Mouse (Mus musculus) gastrocnemius, postnatal 25 days (tissue): Measurements from ENCODE around the gene Ugt1a9. TPM values are rescaled to one million over a fixed set of nuclear protein-coding genes. Genes with fewer than 3 reads are reported as not detected.
"Not testable (repeated sequence)": the region's sequence is repeated elsewhere in the genome, so short reads cannot be mapped to it uniquely, and the experiment has no call there.

ENCODE experiments used
- DNase-seq: peaks from one replicate; pipeline ENCODE4 v3.0.0; 2022
- long read RNA-seq, 2 experiments: library from polyadenylated mRNA; stranded (forward); transcript quantifications; one replicate each; pipeline ENCODE4 v2.0.0; 2021
- total RNA-seq, 2 experiments: library from RNA; stranded (reverse); gene quantifications; 1 replicate in 1 of 2; 2 replicates in 1 of 2; pipeline ENCODE4 v1.2.3; 2021

The Ugt1a9 gene
- total RNA-seq = not detected
- long read RNA-seq, experiment 1 = 0 reads
- long read RNA-seq, experiment 2 = 0 reads

GRCm38 (mm10) chr1:88070495-88070894 is at the start of gene Ugt1a9:
Ugt1a9 (plus strand) TSS chr1:88070800.
- no peak for DNase-seq

DNA sequence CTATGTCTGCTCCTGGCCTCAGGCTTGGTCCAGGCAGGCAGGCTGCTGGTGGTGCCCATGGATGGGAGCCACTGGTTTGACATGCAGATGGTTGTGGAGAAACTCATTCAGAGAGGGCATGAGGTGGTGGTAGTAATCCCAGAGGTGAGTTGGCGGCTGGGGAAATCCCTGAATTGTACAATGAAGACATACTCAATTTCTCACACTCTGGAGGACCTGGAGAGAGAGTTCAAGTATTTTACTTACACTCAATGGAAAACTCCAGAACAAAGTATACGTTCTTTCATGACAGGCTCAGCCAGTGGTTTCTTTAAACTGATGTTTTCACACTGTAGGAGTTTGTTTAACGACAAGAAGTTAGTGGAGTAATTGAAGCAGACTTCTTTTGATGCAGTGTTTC is 45.4 kb upstream of the Ugt1a9 start:
- DNase-seq = not testable (repeated sequence)

DNA sequence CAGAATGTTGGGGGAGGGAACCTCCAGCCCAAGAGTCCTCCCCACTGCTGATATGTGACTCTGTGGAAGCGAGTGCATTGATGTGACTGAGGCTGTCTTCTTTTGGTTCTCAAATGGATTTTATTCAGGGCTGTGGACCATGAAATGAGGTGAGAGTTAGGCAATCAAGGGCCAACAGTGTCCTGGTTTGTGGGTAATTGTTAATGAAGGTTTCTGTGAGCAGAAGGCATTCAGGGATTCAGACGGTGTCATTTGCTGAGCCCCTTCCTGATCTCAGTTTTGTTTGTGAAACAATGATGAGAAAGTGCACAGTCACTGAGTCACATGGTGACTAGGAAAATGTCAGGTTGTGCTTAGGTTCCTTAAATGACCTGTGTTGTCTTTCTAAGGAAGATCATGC is 27.6 kb upstream of the Ugt1a9 start:
- DNase-seq = not testable (repeated sequence)

DNA sequence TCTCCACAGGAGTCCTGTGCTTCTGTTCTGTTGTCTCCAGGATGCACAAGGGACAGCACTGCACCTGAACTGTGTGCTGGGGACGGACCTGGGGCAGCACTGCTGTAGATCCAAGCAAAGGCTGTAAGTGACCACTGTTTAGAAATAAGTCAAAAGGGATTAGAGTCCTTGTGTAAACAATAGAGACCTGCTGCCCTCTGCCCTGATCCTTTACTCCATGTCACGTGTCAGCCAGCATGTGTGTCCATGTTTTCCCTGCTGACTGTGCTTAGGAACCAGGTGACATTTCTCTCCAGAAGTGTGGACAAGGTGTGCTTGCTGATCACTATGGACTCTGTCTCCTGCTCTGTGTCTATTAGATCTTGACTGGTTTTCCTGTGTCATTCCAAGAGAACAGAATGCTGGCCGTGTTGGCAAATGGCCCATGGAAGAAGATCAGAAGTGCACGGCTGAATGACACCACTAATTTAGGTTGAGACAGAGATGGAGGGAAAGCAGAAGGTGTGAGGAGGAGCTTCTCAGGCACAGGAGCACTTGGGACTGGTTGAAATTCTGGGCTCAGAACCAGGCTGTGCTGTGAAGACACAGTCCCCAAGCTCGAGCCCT is 25.7 kb upstream of the Ugt1a9 start:
- DNase-seq = not testable (repeated sequence)

DNA sequence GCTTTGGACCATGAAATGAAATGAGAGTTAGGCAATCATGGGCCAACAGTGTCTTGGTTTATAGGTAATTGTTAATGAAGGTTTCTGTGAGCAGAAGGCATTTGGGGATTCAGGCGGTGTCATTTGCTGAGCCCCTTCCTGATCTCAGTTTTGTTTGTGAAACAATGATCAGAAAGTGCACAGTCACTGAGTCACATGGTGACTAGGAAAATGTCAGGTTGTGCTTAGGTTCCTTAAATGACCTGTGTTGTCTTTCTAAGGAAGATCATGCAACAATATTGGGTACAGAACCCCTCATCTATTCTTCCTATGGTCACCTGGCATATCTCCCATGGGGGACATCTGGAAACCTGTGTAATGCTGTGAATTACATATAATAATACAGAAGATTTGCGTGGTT is 23.2 kb upstream of the Ugt1a9 start:
- DNase-seq = not testable (repeated sequence)

DNA sequence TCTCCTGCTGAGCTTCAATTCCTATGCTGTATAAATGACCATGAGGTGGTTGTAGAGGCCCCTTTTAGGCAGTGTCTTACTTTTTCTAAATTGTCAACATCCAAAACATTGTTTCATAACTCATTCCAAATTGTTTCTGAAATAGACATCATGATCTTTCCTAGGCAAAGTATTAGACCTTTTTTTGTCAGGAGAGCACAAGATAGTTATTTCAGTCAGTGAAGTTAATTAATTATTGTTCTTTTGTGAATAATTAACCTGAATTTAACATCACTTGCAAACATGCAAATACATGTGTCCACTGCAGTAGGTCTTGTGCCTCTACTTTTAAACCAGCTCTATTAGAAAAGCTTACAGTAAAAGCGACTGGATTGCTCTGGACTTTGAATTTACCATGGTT is 15.5 kb upstream of the Ugt1a9 start, which contains the start of gene Ugt1a10:
Ugt1a10 (plus strand) TSS at position 301 of the 400 bp plus-strand sequence.
- no peak for DNase-seq

- not testable (repeated sequence) for DNase-seq
Observed at GRCm38 (mm10) chr1:88066472-88067102, 4.0 kb upstream of the Ugt1a9 start.

GRCm38 (mm10) chr1:88070902-88071301 is 302 bp downstream of the Ugt1a9 start:
- no peak for DNase-seq

DNA sequence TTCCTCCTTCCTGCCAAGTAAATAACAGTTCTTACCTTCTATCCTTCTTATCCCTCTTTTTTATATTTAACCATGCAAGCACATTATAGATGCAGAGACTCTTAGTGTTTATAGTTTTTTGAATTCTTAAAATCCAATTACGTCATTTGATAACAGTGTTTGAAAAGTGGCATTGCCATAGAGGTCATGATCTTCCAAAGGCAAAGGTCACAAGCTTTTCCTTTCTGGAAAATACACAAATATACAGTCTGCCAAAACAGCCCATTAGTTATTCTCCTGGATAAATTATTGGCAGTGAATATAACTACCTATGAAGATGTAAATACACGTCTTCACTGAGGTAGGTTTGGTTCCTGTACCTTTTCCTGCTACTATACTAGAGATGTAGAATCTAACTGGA is 3.9 kb downstream of the Ugt1a9 start:
- no peak for DNase-seq

GRCm38 (mm10) chr1:88077128-88077527 is 6.5 kb downstream of the Ugt1a9 start:
- DNase-seq = no peak

DNA sequence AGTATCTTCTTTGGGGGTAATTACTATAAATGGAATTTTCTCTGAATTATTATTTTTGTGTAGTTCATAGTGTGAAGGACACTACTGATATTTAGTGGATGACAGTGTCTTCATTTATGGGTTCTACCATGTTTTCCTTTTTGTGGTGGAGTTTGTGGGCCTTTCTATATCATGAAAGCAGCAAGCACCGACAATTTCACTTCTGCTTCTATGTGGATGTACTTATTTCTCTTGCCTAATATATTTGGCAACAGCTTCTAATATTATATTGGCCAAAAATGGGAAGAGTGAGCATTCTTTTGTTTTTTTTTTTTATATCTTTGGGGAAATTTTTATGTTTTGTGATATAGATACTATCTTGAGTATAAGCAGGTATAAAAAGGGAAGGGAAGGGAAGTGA is 11.1 kb downstream of the Ugt1a9 start:
- no peak for DNase-seq

GRCm38 (mm10) chr1:88086125-88086524 is 15.5 kb downstream of the Ugt1a9 start:
- DNase-seq = no peak

DNA sequence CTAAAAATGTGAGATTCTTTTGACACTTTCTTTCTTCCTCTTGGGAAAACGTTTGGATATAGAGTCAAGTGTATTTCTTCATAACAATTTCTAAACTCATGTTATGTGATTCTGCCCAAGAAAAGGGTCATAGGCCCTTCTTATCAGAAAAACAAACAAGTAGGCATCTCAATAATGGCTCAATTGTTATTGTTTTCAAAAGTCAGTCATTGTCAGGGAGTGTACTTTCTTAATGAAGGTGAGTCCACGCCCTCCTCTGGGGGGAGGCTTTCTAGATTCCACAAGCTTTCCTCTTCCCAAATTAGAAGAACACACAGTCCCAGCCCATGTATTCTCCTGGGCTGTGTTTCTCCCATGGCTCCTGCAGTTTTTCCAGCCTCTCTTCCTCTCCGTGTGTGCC is 16.9 kb downstream of the Ugt1a9 start, which contains the start of gene Ugt1a8:
Ugt1a8 (plus strand) TSS at position 301 of the 400 bp plus-strand sequence.
- DNase-seq = no peak

DNA sequence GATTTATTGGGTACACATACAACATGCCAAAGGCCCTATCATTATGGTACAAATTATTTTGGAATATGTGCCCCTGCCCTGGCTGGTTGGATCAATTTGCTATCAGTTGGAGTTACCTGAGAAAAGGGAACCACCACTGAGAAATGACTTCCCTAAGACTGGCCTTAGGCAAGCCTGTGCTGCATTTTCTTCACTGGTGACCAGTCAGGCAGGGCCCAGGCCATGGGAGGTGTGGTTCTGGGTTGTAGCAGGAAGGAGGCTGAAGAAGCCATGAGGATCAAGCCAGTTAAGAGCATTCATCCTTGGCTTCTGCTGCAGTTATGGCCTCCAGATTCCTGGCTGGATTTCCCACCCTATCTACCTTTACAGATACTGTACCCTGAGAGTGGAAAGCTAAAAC is 21.7 kb downstream of the Ugt1a9 start:
- no peak for DNase-seq

DNA sequence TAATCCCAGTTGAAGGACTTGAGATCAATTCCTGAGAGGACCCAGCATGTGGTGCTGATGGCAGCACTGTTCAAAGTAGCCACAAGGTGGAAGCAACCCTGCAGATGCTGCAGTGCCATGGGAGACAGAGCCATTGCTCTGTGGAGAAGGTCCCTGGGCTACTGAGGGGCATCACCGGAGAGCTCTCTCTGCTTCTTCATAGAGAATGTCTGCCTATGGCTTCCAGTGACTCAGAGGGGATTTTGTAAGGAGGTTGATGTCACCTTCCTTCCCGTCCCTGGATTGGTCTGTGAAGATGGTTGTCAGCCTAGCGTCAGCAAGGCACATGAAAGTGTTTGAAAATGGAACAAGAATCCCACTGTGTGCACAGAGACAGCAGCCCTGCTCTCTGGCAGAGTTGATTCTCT is 23.7 kb downstream of the Ugt1a9 start:
- not testable (repeated sequence) for DNase-seq

- DNase-seq = no peak
Observed at GRCm38 (mm10) chr1:88094941-88095492, 24.4 kb downstream of the Ugt1a9 start, which contains the start of gene Ugt1a7c. Ugt1a7c (plus strand) TSS chr1:88095062.

- DNase-seq = not testable (repeated sequence)
Observed at GRCm38 (mm10) chr1:88098546-88098945, 27.9 kb downstream of the Ugt1a9 start.

- not testable (repeated sequence) for DNase-seq
Observed at GRCm38 (mm10) chr1:88099691-88100090, 29.1 kb downstream of the Ugt1a9 start.

DNA sequence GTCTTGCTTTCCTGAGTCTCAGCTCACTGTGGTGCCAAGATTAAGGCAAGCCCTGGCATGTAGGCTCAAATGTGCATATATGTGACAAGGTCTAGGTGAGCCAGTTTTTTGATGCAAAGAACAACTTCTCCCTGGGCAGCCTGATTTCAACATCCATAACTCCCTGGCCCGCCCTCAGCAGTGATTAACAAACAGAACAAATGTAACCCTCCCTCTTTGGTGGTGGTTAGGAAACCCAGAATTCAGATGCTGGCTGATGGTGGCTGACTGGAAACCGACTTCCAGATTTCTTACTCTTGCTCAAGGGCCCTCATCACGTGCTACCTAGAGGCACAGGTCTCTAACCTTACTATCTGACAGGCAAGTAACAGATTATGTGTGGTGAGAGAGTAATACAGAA is 32.4 kb downstream of the Ugt1a9 start, which contains the start of gene Ugt1a6b:
Ugt1a6b (plus strand) TSS at position 234 of the 400 bp plus-strand sequence.
- not testable (repeated sequence) for DNase-seq

DNA sequence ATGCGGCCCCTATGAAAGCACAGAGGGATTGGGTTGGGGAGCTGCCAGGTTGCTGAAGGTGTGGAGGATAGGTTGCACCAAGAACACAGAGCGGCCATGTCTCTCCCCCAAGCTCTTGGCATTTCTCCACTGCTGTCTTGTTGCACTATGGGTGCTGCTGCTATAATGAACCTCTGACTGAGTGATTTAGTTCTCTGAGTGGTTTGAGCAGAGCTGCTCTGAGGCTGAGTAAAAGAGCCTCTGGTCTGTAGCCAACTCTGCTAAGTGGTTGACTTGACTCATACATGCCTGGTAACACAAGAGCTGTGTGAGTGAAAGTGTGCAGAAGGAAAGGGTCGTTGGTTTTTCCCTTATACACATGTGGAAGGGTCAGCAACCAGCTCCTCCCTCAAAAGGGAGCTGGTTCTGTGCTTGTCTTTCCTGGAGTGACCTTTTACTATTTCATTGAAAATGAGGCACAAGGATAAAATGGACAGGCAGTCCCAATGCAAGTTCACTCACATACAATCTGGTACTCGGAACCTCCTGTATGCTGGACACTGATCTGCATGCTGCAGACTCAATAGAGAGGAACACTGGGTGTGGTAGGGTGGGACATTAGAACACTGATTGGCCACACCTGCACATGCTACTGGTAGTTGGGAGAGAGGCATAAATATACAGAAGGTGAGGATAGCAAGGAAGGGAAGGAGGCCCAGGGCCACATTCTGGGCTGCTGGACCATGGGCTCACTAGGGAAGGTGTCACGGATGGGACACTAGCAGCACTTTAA is 33.3 kb downstream of the Ugt1a9 start:
- not testable (repeated sequence) for DNase-seq

GRCm38 (mm10) chr1:88104667-88105430 is 34.2 kb downstream of the Ugt1a9 start:
- no peak for DNase-seq

DNA sequence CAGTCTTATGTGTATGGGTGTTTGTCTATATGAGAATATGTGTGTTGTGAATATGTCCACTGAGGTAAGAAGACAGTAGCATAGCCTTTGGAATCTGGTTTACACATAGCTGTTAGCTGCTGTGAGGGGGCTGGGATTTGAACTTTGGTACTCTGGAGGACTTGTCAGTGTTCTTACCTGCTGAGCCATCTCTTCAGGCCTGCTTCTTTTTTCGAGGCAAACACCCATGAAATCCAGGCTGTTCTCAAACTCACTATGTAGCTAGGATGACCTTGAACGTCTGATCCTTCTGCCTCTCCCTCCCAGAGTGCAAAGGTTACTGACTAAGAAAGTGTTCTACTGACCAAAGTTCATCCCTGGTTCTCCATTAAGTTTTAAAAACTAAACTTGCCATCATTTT is 35.1 kb downstream of the Ugt1a9 start:
- no peak for DNase-seq
